Mouse (Mus musculus) megakaryocyte, embryonic 14.5 days (primary cell): ENCODE data around the gene Eaf2.

Experiments
- FLI1 ChIP-seq: IDR thresholded peaks from 2 replicates; pipeline ENCODE4 v1.6.1; 2012; ENCODE audit warnings: low read length, inconsistent platforms, mixed read lengths
- GATA1 ChIP-seq: IDR thresholded peaks from 3 replicates; pipeline ENCODE4 v1.6.1; 2012; ENCODE audit warnings: mixed read lengths, low read length, inconsistent platforms, borderline replicate concordance

GRCm38 (mm10) chr16:36885912-36886311 is 11.1 kb upstream of the Eaf2 start:
- TF ChIP-seq GATA1 (no peak), FLI1 (no peak)
